Mouse (Mus musculus) heart, embryonic 11.5 days (tissue): Measurements from ENCODE around the gene Pcca. TPM values are rescaled to one million over a fixed set of nuclear protein-coding genes. Genes with fewer than 3 reads are reported as not detected.

Experiments used
- ATAC-seq: fragments of 200-750 bp; cut with Nextera tagmentation; replicated peaks from 2 replicates; pipeline ENCODE4 v1.8.0; 2017; ENCODE audit warnings: moderate library complexity; ENCODE audit not compliant: insufficient number of reproducible peaks, low FRiP score, low TSS enrichment
- H3K27ac ChIP-seq: fragments of 300-500 bp; sonication (generic); 2 replicates; pipeline ENCODE4 v1.5.1; 2014; ENCODE audit warnings: mild to moderate bottlenecking, low read depth, low read length
- H3K27me3 ChIP-seq: fragments of 300-500 bp; sonication (generic); 2 replicates; pipeline ENCODE4 v1.6.1; 2014; ENCODE audit warnings: mild to moderate bottlenecking, low read length, mixed read lengths; ENCODE audit not compliant: control insufficient read depth, insufficient read depth
- H3K36me3 ChIP-seq: fragments of 300-500 bp; sonication (generic); 2 replicates; pipeline ENCODE4 v1.6.1; 2014; ENCODE audit warnings: mild to moderate bottlenecking, low read length, moderate library complexity, mixed read lengths; ENCODE audit not compliant: control insufficient read depth, insufficient read depth
- H3K4me1 ChIP-seq: fragments of 300-500 bp; sonication (generic); 2 replicates; pipeline ENCODE4 v1.6.1; 2014; ENCODE audit warnings: low read length; ENCODE audit not compliant: control insufficient read depth, insufficient read depth
- H3K4me2 ChIP-seq: fragments of 300-500 bp; sonication (generic); 2 replicates; pipeline ENCODE4 v1.6.1; 2014; ENCODE audit warnings: mild to moderate bottlenecking, moderate library complexity
- H3K4me3 ChIP-seq: fragments of 300-500 bp; sonication (generic); 2 replicates; pipeline ENCODE4 v1.5.1; 2014; ENCODE audit warnings: low read depth, low read length
- H3K9ac ChIP-seq: fragments of 300-500 bp; sonication (generic); 2 replicates; pipeline ENCODE4 v1.6.1; 2014; ENCODE audit warnings: mild to moderate bottlenecking, low read depth, low read length, moderate library complexity
- H3K9me3 ChIP-seq: fragments of 300-500 bp; sonication (generic); replicated peaks from 2 replicates; pipeline ENCODE4 v1.6.1; 2016; ENCODE audit warnings: low read length; ENCODE audit not compliant: control insufficient read depth
- WGBS: fragments of 180-500 bp; shearing (Covaris S2); extraction: QIAGEN DNeasy Blood & Tissue Kit; methylation state at CpG from one replicate; pipeline ENCODE4 v1.1.7; 2014; ENCODE audit not compliant: insufficient replicate concordance; 5-methylcytosine and 5-hydroxymethylcytosine counted together
- polyA plus RNA-seq: library from polyadenylated mRNA; unstranded; fragments of >200 nt; fragmentation: Nextera tagmentation; extraction: Ambion mirVana; gene quantifications from 2 replicates; pipeline ENCODE4 v1.2.1, GENCODE M21; 2014

Pcca gene
- polyA plus RNA-seq, 1 experiment from 2014 or later: 24.9 TPM

DNA sequence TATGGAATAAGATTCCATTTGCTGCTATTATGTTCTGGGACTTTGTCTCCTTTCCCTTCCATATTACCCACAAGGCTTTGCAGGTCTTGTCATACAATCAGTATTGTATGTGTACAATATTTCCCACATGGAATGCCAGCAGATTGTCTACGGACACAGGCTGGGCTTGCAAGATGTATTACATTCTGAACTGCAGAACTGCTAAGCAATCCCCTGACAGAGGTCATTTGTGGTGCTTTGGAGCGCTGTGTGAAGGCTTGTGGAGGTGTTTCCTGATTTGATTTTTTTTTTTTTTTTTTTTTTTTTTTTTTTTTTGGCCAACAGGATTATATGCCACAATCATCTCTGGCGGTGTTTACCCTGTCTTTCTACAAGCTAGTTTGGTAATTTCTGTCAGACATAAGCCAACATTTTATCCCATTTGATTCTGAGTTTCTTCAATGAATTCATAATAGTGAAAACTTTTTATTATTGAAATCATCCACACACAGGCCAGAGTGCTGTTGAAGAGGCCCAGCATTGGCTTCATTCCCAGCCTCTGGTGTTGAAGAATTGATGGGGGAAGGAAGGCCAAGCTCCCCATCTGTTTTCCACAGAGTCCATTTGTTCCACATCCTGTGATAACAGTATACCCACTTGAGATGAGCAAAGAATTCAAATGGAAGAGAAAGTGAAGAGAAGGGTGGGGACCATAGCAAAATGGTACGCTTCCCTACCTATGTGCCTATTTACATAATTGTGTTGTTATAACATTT, 333.6 kb downstream of the Pcca start:
- Histone ChIP-seq H3K27ac (no peak overlapping the region), H3K4me3 (no peak overlapping the region), H3K4me2 (no peak overlapping the region), H3K4me1 (peaks cover 13% of the 10 kb centered on the region; the same call in 1 of the 2 replicates), H3K36me3 (no peaks in the 10 kb centered on the region), H3K9ac (no peak overlapping the region), H3K27me3 (no peaks in the 10 kb centered on the region), H3K9me3 (no peaks in the 10 kb centered on the region)
- WGBS: 66% methylated on average over 4 of the region's 4 CpGs
- ATAC-seq: no peak

DNA sequence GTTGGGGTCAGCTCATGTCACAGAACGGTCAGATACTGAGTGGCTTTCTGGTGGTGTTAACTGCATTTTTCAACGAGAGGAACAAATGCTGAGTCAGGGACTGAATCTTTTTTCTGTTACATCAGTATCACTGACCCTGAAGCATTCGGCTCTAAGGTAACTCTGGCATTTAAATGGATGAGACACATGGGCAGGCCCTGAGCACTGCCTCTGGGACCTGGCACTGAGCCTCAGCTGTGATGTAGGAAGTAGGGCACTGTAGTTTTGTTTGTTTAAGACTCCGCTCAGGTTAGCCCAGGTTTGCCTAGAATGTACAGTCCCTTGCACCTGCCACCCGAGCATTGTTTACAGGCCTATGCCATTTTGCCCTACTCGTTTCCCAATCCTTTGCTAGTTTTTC, 335.7 kb downstream of the Pcca start:
- H3K36me3 ChIP-seq: no peaks in the 10 kb centered on the region
- peaks cover 15% of the 10 kb centered on the region; the same call in 1 of the 2 replicates for H3K4me1 ChIP-seq
- H3K4me2 ChIP-seq: no peak overlapping the region
- H3K9me3 ChIP-seq: no peaks in the 10 kb centered on the region
- H3K27ac ChIP-seq: no peak overlapping the region
- no peaks in the 10 kb centered on the region for H3K27me3 ChIP-seq
- no peak overlapping the region for H3K9ac ChIP-seq
- H3K4me3 ChIP-seq: no peak overlapping the region
- 63% methylated on average over 6 of the region's 6 CpGs for WGBS
- no peak for ATAC-seq

DNA sequence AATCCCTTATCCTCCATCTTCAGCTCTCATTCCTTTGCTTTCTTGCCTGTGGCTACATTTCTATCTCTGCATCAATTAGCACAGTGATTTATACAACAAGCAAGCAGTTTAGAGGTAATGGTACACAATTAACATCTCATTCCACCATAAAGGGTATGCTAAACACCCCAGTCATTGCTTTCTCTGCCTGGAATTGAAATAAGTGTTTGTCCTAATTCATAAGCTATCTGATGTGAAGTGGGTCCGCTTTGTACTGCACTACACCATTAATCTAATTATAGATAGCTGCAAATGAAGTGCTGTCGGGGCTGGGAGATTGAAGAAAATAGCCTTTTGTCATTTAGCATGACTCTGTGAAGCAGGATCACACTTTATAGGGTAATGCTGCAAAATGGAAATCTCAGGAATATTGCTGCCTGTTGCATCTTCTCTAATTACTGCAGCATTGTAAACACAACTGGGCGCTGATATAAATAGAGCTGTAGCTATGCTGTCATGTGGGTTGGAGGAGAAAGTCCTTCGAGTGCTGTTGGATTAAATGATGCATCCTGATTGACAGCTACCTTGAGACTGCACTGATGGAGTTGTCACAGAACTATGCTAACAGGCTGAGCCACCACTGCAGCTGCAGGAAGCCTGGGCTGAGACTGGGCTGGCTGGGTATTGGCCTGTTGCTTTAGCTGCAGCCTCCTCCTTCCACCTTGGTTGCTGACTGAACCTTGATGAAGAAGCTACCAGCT, 337.9 kb downstream of the Pcca start:
- Histone ChIP-seq H3K27ac (no peak overlapping the region), H3K9me3 (no peaks in the 10 kb centered on the region), H3K4me2 (no peak overlapping the region), H3K4me1 (peaks cover 22% of the 10 kb centered on the region), H3K9ac (no peak overlapping the region), H3K27me3 (no peaks in the 10 kb centered on the region), H3K4me3 (no peak overlapping the region), H3K36me3 (no peaks in the 10 kb centered on the region)
- WGBS: 52% methylated on average over 4 of the region's 4 CpGs
- no peak for ATAC-seq

DNA sequence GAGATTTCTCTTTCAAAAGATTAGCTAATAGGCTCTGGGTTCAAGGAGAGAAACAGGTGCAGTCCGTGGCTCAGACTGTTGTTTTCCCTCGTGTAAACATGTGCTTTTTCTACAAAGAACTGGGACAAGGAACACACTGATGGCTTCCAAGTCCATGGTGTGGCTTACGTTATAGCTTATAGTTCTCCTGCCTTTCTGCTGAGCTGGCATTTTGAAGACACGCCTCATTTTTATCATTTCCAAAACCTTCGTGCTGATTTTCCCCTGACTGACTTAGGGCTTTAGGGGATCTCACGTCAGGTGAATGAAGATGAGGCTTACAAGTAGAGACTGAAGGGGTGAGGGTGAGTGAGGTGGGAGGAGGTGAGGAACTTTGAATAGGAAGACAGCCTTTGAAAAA, 338.5 kb downstream of the Pcca start:
- no peak overlapping the region for H3K27ac ChIP-seq
- no peak for ATAC-seq
- no peak overlapping the region for H3K4me2 ChIP-seq
- no peak overlapping the region for H3K4me3 ChIP-seq
- 81% methylated on average over 6 of the region's 6 CpGs for WGBS
- H3K4me1 ChIP-seq: peaks cover 20% of the 10 kb centered on the region
- H3K27me3 ChIP-seq: no peaks in the 10 kb centered on the region
- no peaks in the 10 kb centered on the region for H3K9me3 ChIP-seq
- H3K36me3 ChIP-seq: no peaks in the 10 kb centered on the region
- H3K9ac ChIP-seq: no peak overlapping the region

DNA sequence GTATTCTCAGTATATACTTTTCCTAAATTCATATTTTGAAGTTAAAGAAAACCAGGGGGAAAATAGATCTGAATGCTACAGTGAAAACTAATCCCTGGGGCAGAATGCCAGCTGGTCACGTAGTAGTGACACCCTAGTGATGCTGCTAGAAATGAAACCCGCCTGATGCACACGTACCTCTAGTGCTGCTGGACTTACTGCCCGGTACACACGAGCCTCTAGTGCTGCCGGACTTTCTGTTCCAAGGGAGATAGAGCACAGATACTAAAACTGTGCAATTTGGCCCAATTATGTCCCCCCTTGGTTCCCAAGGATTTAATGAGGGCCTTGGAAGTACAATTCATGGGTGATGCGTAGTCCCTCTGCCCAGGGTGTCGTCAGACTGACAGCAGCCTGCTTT, 340.9 kb downstream of the Pcca start:
- H3K27me3 ChIP-seq: no peaks in the 10 kb centered on the region
- H3K4me1 ChIP-seq: peaks cover 18% of the 10 kb centered on the region
- H3K36me3 ChIP-seq: no peaks in the 10 kb centered on the region
- WGBS: 74% methylated on average over 8 of the region's 8 CpGs
- no peaks in the 10 kb centered on the region for H3K9me3 ChIP-seq
- H3K9ac ChIP-seq: no peak overlapping the region
- H3K4me2 ChIP-seq: no peak overlapping the region
- no peak for ATAC-seq
- H3K27ac ChIP-seq: no peak overlapping the region
- H3K4me3 ChIP-seq: no peak overlapping the region

DNA sequence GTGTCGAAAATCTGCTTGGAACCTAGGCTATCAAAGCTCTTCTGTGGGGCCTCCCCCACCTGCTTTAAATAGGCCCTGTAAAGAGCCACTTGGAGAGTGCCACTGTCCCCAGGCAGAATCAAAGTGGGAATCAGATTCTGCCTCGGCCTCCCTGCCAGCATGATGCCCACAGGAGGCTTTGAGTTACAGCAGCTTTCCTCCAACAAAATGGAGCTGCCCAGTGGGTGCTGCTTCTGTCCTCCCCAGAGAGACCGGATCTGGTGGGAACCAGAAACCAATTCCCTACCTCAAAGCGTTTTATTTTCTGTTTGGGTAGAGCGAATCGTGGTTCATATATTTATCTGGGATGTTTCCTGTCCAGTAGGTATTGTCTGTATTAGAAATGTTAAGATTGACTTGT, 341.5 kb downstream of the Pcca start:
- Histone ChIP-seq H3K36me3 (no peaks in the 10 kb centered on the region), H3K9me3 (no peaks in the 10 kb centered on the region), H3K4me3 (no peak overlapping the region), H3K4me2 (no peak overlapping the region), H3K27me3 (no peaks in the 10 kb centered on the region), H3K9ac (no peak overlapping the region), H3K4me1 (peaks cover 18% of the 10 kb centered on the region), H3K27ac (no peak overlapping the region)
- 50% methylated on average over 6 of the region's 6 CpGs for WGBS
- no peak for ATAC-seq

DNA sequence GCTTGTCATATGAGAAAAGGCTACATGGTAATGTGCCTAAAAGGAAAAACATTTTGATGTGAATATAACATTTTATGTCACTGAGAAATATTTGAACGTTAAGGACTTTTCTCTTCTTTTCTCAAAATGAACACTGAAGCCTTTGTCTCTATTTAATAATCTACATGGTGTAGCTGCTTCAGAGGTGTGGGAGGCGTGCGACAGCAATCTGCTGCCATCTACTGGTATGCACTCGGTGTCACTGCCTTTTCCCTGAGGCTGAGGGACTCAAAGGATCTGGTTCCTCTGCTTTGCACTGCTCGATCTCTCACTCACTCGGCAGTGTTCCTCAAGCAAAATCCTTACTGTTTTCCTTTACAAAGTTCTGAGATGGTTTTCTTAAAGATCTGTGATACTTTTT, 342.0 kb downstream of the Pcca start:
- H3K4me1 ChIP-seq: peaks cover 18% of the 10 kb centered on the region
- H3K36me3 ChIP-seq: no peaks in the 10 kb centered on the region
- no peak overlapping the region for H3K4me2 ChIP-seq
- H3K9me3 ChIP-seq: no peaks in the 10 kb centered on the region
- no peak overlapping the region for H3K4me3 ChIP-seq
- no peak overlapping the region for H3K27ac ChIP-seq
- 2% methylated on average over 6 of the region's 6 CpGs for WGBS
- H3K9ac ChIP-seq: no peak overlapping the region
- H3K27me3 ChIP-seq: no peaks in the 10 kb centered on the region
- ATAC-seq: peak; percentile 71; the same call in 1 of the 2 replicates

DNA sequence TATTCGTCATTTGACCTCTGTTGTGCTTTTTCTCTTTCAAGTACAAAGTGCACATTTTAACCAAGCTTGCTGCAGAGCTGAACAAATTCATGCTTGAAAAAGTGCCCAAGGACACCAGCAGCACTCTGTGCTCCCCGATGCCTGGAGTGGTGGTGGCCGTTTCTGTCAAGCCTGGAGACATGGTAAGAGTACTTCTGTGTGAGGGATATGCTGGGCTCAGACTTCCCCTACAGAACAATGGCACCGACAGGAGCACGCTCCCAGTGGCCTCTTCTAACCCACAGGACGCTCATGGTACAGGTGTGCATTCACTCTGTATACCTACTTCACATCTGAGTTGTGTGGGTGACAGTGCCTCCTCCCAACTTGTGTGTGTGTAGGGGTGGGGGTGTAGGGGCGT, 342.6 kb downstream of the Pcca start:
- H3K36me3 ChIP-seq: no peaks in the 10 kb centered on the region
- H3K4me3 ChIP-seq: no peak overlapping the region
- no peaks in the 10 kb centered on the region for H3K9me3 ChIP-seq
- no peak overlapping the region for H3K4me2 ChIP-seq
- 65% methylated on average over 7 of the region's 7 CpGs for WGBS
- peaks cover 19% of the 10 kb centered on the region for H3K4me1 ChIP-seq
- H3K9ac ChIP-seq: no peak overlapping the region
- no peak for ATAC-seq
- H3K27me3 ChIP-seq: no peaks in the 10 kb centered on the region
- H3K27ac ChIP-seq: no peak overlapping the region
